Mouse (Mus musculus) thymus, adult 18-20 months (tissue): ENCODE data around the gene Smchd1.

Experiments
- DNase-seq, 2 experiments: peaks; one replicate each; pipeline ENCODE4 v3.0.0; 2022; ENCODE audit warnings: mixed read lengths in 2 of 2

Gene Smchd1

DNA sequence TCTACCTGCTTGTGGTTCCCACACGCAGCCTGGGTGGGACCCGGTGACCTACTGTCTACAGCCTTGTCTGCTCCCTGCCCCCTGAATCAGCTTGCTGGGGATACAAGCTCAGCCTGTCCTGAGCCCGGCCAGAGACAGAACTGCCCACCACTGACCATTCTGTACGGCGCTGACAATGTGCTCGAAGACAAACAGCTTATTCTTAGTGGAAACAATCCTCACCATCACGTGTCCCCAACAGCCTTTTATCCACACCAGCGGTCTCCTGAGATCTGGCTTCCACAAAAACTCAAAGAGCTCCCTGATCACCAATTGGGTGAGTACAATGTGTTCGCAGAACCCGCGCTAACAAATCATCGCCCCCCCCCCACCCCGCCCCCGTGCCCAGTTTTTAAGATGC, 166.0 kb downstream of the Smchd1 start:
- DNase-seq = no peak

DNA sequence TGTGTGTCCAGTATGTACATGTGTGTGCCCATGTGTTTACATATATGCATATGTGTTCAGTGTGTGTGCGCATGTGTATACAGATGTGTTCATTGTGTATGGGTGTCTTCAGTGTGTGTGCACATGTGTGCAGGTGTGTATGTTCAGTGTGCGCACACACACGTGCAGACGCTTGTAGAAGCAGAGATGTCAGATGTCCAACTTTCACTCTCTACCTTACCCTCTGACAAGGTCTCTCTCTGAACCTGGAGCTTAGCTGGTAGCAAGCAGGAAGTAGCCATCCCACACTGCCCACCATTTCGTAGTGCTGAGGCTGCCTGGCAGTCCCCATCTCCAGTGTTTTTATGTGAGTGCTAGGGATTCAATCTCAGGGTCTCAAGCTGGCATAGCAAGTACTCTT, 166.8 kb downstream of the Smchd1 start:
- no peak for DNase-seq

DNA sequence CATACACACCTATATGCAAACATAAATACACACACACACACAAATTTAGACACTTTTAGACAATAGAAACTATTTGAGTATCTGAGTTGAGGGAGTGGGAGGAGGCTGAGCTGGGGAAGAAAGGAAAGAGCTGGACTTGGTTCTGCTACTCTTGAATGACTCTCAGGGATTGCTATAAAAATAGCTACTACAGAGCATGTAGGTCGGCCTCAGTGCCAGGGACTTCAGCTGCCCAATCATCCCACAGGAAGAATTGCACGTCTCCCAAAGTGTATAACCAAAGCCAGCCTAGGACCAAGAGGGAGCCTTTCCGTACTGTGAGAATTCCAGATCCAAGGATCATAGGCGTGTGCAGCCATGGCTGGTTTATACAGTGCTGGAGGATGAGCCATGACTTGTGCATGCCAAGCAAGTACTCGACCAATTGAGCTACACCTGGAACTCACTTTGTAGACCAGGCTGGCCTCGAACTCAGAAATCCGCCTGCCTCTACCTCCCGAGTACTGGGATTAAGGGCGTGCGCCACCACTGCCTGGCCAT, 167.8 kb downstream of the Smchd1 start:
- DNase-seq = no peak

DNA sequence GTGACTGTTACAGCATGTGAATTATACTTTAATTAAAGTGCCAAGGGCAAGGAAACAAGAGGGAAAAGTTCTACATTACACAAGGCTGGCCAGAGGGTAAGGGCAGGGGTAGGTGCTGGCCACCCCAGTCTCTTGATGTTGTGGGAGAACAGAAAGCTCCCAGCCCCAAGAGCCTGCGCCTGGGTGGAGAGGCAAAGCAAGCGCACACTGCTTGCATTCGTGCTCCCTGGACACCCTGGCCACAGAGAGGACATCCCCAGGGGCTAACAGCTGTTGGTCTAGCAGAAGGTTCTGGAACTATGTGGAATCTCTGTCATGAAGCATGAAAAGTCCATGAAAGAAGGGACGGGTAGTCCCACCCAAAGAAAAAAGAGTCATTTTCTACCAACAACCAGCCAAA, 168.4 kb downstream of the Smchd1 start:
- DNase-seq = no peak

DNA sequence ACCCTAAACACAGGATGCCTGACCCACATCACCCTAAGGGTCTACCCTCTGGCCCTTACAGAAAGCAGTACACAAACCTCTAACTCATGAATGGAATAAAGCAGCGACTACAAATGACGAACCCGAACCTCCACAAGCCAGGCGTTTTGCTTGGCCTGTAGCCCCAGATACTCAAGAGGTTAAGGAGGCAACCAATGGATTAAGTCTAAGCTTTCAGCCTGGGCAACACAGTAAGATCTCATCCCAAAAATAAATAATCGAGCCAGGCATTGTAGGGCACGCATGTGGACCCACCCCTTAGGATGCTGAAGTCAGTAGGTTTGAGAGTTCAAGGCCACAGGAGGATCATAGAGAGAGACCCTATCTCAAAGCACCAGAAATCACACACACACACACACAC, 169.1 kb downstream of the Smchd1 start:
- no peak for DNase-seq

DNA sequence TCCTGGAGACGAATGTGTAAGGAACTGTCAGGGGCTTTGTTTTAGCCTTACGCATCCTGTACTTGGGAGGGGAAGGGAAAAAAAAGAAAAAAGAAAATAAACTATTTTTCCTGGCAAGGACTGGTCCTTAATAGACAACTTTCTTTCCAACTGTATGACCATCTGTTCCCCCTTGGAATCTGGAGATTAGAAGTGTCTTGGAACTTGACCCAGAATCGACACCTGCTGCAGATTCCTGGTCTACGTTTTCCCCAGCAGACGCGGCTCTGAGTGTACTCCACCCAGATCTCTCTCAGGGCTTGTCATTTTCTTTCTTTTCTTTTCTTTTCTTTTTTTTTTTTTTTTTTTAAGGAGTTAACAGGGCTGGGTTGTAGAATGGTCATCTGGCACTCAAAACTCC, 171.7 kb downstream of the Smchd1 start:
- DNase-seq = no peak

DNA sequence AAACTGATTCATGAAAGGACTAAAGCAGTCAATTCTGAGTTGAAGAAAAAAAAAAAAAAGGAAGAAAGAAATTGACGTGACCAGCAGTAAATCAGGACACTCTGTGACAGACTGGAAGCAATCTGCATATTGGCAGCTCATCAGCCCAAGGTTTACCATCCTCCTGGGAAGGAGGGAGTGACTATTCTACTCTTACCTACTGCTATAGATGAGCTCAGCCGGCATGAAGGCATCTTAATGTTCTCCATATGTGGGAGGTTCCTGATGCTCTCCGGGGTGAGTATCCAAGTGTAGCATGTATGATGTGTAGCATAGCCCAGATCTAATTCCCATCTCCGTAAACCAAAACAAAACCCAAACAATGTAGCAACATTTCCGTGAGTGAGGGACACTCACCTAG, 173.7 kb downstream of the Smchd1 start:
- DNase-seq = no peak

DNA sequence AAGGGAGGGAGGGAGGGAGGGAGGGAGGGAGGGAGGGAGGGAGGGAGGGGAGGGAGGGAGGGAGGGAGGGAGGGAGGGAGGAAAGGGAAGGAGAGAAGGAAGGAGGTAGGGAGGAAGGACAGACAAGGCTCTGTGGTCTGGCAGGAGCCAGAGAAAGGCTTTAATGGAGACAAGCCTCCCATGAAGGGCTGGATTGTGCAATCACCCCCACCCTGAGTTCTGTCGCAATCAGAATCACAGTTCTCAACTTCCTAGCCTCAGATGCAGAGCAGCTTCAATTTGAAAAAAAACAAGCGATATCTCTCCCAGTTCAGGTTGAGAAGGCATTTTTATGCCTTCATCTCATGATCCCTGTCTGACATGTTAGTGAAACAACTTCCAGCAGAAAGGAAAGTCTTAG, 174.8 kb downstream of the Smchd1 start:
- DNase-seq = no peak

DNA sequence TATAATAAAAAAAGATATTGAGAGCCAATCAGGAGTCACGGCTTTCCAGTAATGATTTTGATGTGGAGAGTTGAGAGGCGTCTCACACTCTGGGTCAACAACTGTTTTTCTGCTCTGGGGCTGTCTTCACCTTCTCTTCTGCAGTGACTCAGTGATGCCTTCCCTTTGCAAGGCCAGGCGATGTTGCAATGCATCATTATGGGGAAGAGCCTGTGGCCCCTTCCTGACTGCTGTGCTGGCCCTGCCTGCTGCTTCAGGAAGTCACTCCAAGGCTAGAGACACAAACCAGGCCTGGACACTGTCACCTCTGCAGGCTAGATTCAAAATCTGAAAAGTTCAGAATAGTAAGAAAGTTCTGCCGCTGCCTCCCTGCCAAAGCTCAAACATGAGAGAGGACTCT, 175.3 kb downstream of the Smchd1 start:
- DNase-seq = no peak

DNA sequence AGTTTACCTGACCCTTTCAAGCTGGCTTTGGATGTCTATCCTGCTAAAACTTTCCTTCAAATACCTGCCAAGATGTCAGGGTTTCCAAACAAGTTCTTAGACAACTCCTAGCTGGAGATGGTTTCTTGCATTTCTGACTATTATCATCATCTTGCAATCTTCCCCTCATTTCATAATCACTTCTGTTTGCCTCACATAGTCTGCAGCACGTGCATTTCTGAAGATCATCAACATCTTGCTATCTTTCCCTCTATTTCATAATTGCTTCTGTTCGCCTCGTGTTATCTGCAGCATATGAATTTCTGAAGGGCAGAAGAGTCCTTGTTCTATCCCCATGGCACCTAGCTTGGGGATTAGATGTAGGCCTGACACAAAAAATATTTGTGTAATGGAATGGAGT, 180.6 kb downstream of the Smchd1 start:
- DNase-seq = no peak
